Mouse (Mus musculus) neural tube, embryonic 13.5 days (tissue): ENCODE data around the gene Hnrnpl. TPM values are rescaled to one million over a fixed set of nuclear protein-coding genes. Genes with fewer than 3 reads are reported as not detected.

Experiments used
- ATAC-seq: fragments of 200-750 bp; cut with Nextera tagmentation; 2 replicates; pipeline ENCODE4 v1.8.0; 2017; ENCODE audit warnings: low read depth, mild to moderate bottlenecking, moderate TSS enrichment, moderate library complexity
- H3K27ac ChIP-seq: fragments of 300-500 bp; sonication (generic); replicated peaks from 2 replicates; pipeline ENCODE4 v1.5.1; 2015; ENCODE audit warnings: moderate library complexity, mild to moderate bottlenecking, inconsistent platforms
- H3K27me3 ChIP-seq: fragments of 300-500 bp; sonication (generic); 2 replicates; pipeline ENCODE4 v1.6.1; 2015; ENCODE audit warnings: mild to moderate bottlenecking, inconsistent platforms
- H3K36me3 ChIP-seq: fragments of 300-500 bp; sonication (generic); 2 replicates; pipeline ENCODE4 v1.6.1; 2015; ENCODE audit warnings: mild to moderate bottlenecking, inconsistent platforms
- H3K4me1 ChIP-seq: fragments of 300-500 bp; sonication (generic); replicated peaks from 2 replicates; pipeline ENCODE4 v1.6.1; 2015; ENCODE audit warnings: inconsistent platforms
- H3K4me2 ChIP-seq: fragments of 300-500 bp; sonication (generic); 2 replicates; pipeline ENCODE4 v1.6.1; 2015; ENCODE audit warnings: inconsistent platforms, mild to moderate bottlenecking, moderate library complexity
- H3K4me3 ChIP-seq: fragments of 300-500 bp; sonication (generic); 2 replicates; pipeline ENCODE4 v1.5.1; 2015; ENCODE audit warnings: mild to moderate bottlenecking, inconsistent platforms
- H3K9ac ChIP-seq: fragments of 300-500 bp; sonication (generic); 2 replicates; pipeline ENCODE4 v1.6.1; 2015; ENCODE audit warnings: moderate library complexity, mild to moderate bottlenecking, inconsistent platforms
- H3K9me3 ChIP-seq: fragments of 300-500 bp; sonication (generic); 2 replicates; pipeline ENCODE4 v1.6.1; 2016; ENCODE audit warnings: inconsistent platforms
- WGBS: fragments of 180-500 bp; shearing (Covaris S2); methylation state at CpG from one replicate; pipeline ENCODE4 v1.1.7; 2015; 5-methylcytosine and 5-hydroxymethylcytosine counted together
- polyA plus RNA-seq: library from polyadenylated mRNA; unstranded; fragments of >200 nt; fragmentation: Nextera tagmentation; extraction: Ambion mirVana; gene quantifications from 2 replicates; pipeline ENCODE4 v1.2.1, GENCODE M21; 2015

Gene Hnrnpl
- polyA plus RNA-seq, 1 experiment from 2014 or later, result 214 TPM

GRCm38 (mm10) chr7:28807641-28808220, 610 bp upstream of the Hnrnpl start:
- H3K36me3 ChIP-seq, result peaks cover 7% of the 10 kb centered on the region; the same call in 1 of the 2 replicates
- H3K9ac ChIP-seq, result peak overlapping the region; percentile 91
- no peaks in the 10 kb centered on the region for H3K27me3 ChIP-seq
- peak overlapping the region; percentile 100 for H3K27ac ChIP-seq
- 46% methylated on average over 6 of the region's 8 CpGs for WGBS
- ATAC-seq, result no peak
- H3K4me3 ChIP-seq, result peak overlapping the region; percentile 73
- H3K9me3 ChIP-seq, result no peaks in the 10 kb centered on the region
- peaks cover 31% of the 10 kb centered on the region for H3K4me1 ChIP-seq
- peak overlapping the region; percentile 97 for H3K4me2 ChIP-seq

- Histone ChIP-seq H3K9ac (peak overlapping the region; percentile 91), H3K27me3 (no peaks in the 10 kb centered on the region), H3K9me3 (no peaks in the 10 kb centered on the region), H3K4me1 (peaks cover 34% of the 10 kb centered on the region), H3K27ac (peak overlapping the region; percentile 100), H3K4me3 (peak overlapping the region; percentile 73), H3K36me3 (peaks cover 19% of the 10 kb centered on the region), H3K4me2 (peak overlapping the region; percentile 97)
- ATAC-seq, result peak; percentile 52
- WGBS, result 1% methylated on average over 29 of the region's 32 CpGs
These were observed 634 bp downstream of the Hnrnpl start for GRCm38 (mm10) chr7:28808957-28809393.

- peak; percentile 23 for ATAC-seq
- Histone ChIP-seq H3K4me3 (peak overlapping the region; percentile 73), H3K4me2 (peak overlapping the region; percentile 97), H3K9ac (peak overlapping the region; percentile 91), H3K27me3 (no peaks in the 10 kb centered on the region), H3K27ac (peak overlapping the region; percentile 100), H3K9me3 (no peaks in the 10 kb centered on the region), H3K4me1 (peaks cover 40% of the 10 kb centered on the region), H3K36me3 (peaks cover 25% of the 10 kb centered on the region)
- 2% methylated on average over 35 of the region's 35 CpGs for WGBS
These were observed 1.2 kb downstream of the Hnrnpl start for GRCm38 (mm10) chr7:28809401-28810089.

- WGBS, result under 1% methylated on average over 70 of the region's 70 CpGs
- H3K4me1 ChIP-seq, result peaks cover 47% of the 10 kb centered on the region
- peak overlapping the region; percentile 97 for H3K4me2 ChIP-seq
- peaks cover 33% of the 10 kb centered on the region for H3K36me3 ChIP-seq
- peak; percentile 93 for ATAC-seq
- H3K27ac ChIP-seq, result peak overlapping the region; percentile 100
- peak overlapping the region; percentile 94 for H3K9ac ChIP-seq
- no peaks in the 10 kb centered on the region for H3K27me3 ChIP-seq
- no peaks in the 10 kb centered on the region for H3K9me3 ChIP-seq
- H3K4me3 ChIP-seq, result peak overlapping the region; percentile 73
These were observed 2.0 kb downstream of the Hnrnpl start for GRCm38 (mm10) chr7:28810107-28811066.

DNA sequence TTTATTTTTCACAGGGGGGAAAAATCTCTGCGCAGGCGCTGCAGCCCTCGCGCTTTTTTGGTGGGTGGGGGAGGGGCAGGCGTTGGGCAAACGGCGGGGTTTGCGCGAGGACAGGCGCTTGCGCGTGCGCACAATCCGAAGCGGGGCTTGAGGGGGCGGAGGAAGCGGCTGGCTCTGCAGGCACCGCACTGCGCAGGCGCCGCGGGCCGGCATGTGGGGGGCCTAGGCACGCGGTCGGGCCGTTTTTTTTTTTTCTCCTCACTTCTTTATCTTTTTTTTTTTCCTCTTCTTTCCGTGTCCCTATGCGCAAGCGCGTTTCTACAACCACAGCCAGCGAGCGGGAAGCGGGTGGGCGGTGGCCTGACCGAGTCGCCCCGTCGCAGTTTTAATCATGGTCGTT, 2.9 kb downstream of the Hnrnpl start:
- ATAC-seq, result peak; percentile 44

DNA sequence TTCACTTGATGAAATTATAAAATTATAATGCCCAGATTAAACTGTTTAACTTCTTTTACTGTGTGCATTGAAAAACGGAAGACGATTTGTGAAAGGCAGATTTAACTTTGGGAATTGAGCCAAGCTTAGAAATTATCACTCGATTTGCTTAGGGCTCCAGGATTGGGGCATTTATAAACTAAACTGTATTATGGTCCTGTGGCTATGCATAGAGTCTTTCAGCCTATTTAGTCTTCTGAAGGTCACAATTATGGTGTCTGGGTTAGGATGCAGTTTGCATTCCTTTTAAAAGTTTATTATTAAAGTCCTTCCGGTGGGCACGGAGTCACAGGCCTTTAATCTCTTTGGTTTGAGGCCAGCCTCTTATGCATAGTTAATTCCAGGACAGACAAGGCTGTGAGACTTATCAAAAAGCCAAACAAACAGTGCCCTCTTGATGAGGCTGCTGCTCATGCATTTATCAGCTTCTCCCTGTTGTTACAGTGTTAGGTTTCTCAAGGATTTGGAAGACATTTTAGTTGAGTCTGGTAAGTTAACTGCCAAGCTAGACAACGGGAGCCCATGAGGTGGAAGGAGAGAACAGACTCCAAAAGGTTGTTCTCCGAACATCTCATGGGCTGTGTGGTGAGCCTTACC, 3.4 kb downstream of the Hnrnpl start:
- peak overlapping the region; percentile 100; the same call in 1 of the 2 replicates for H3K27ac ChIP-seq
- H3K9ac ChIP-seq, result peak overlapping the region; percentile 94
- no peak for ATAC-seq
- 11% methylated on average over 7 of the region's 7 CpGs for WGBS
- H3K9me3 ChIP-seq, result no peaks in the 10 kb centered on the region
- H3K27me3 ChIP-seq, result no peaks in the 10 kb centered on the region
- peak overlapping the region; percentile 73 for H3K4me3 ChIP-seq
- peaks cover 47% of the 10 kb centered on the region for H3K36me3 ChIP-seq
- H3K4me1 ChIP-seq, result peaks cover 61% of the 10 kb centered on the region
- H3K4me2 ChIP-seq, result peak overlapping the region; percentile 93

More for the DNA sequence above, 2.9 kb downstream of the Hnrnpl start:
- no peaks in the 10 kb centered on the region for H3K27me3 ChIP-seq
- H3K4me3 ChIP-seq, result peak overlapping the region; percentile 73
- H3K36me3 ChIP-seq, result peaks cover 42% of the 10 kb centered on the region
- peak overlapping the region; percentile 100 for H3K27ac ChIP-seq
- peak overlapping the region; percentile 93 for H3K4me2 ChIP-seq
- H3K9ac ChIP-seq, result peak overlapping the region; percentile 94
- under 1% methylated on average over 40 of the region's 40 CpGs for WGBS
- peaks cover 55% of the 10 kb centered on the region for H3K4me1 ChIP-seq
- no peaks in the 10 kb centered on the region for H3K9me3 ChIP-seq

GRCm38 (mm10) chr7:28812436-28812835, 4.1 kb downstream of the Hnrnpl start:
- Histone ChIP-seq H3K9me3 (no peaks in the 10 kb centered on the region), H3K4me2 (peak overlapping the region; percentile 93), H3K36me3 (peaks cover 54% of the 10 kb centered on the region), H3K4me1 (peaks cover 68% of the 10 kb centered on the region), H3K27me3 (no peaks in the 10 kb centered on the region), H3K9ac (peak overlapping the region; percentile 94), H3K27ac (0 out of 2 replicates have a peak overlapping the region, but pooled peaks have one; percentile 2), H3K4me3 (peak overlapping the region; percentile 73)
- 82% methylated on average over 4 of the region's 4 CpGs for WGBS
- ATAC-seq, result no peak

DNA sequence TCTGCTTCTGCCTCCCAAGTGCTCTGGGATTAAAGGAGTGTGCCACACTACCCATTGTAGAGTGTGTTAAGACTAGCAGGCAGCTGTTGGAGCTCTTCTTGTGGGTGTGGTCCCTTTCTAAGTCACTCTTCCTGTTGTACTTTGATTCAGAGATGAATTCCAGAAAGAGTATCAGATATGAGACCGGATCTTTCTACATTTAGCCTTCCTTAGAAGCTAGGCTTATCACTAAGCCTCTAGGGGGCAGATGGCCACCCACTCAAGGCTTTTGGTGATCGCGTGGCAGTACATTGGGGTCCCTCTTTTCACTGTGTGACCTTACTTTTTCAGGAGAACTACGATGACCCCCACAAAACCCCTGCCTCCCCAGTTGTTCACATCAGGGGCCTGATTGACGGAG, 4.6 kb downstream of the Hnrnpl start:
- Histone ChIP-seq H3K36me3 (peaks cover 59% of the 10 kb centered on the region), H3K4me1 (peaks cover 68% of the 10 kb centered on the region), H3K9me3 (no peaks in the 10 kb centered on the region), H3K27me3 (no peaks in the 10 kb centered on the region), H3K4me2 (peak overlapping the region; percentile 93), H3K9ac (peak overlapping the region; percentile 94), H3K4me3 (peak overlapping the region; percentile 73), H3K27ac (no peak overlapping the region)
- ATAC-seq, result no peak
- WGBS, result 85% methylated on average over 5 of the region's 5 CpGs

DNA sequence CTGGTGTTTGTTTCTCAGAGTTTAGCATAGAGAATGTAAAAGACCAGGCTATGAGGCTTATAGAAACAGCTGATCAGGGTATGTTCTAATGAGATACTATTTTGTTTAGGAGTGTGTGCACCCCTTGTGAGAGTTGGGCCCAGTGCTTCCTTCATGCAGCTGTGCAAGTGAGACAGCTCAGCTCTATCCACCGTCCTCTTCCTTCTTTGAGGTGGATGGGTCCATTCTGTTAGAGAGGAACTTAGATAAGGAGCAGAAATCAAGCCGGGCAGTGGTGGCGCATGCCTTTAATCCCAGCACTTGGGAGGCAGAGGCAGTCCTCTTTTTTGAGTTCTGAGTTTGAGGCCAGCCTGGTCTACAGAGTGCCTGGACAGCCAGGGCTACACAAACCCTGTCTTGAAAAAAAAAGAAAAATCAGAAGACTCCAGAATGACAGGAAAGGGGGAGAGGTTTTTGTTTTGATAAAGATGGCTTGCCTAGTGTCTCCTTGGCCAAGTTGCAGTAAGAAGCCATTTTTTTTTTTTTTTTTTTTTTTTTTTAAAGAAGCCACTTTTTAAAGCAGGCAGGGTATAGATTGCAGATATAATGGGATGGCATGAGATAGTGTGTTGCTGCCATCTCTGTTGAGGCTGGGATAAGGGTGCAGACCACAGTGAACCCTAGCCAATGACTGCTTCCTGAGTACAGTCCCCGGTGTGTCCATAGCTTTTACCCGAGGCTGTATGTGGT, 6.1 kb downstream of the Hnrnpl start:
- 90% methylated on average over 5 of the region's 5 CpGs for WGBS

GRCm38 (mm10) chr7:28815230-28815629, 6.9 kb downstream of the Hnrnpl start:
- H3K9me3 ChIP-seq, result no peaks in the 10 kb centered on the region
- no peak overlapping the region for H3K4me2 ChIP-seq
- WGBS, result 90% methylated on average over 9 of the region's 9 CpGs
- peaks cover 82% of the 10 kb centered on the region for H3K36me3 ChIP-seq
- no peak overlapping the region for H3K27ac ChIP-seq
- ATAC-seq, result no peak
- no peak overlapping the region for H3K4me3 ChIP-seq
- H3K27me3 ChIP-seq, result no peaks in the 10 kb centered on the region
- H3K9ac ChIP-seq, result 0 out of 2 replicates have a peak overlapping the region, but pooled peaks have one; percentile 31
- peaks cover 83% of the 10 kb centered on the region for H3K4me1 ChIP-seq

More for the DNA sequence above, 6.1 kb downstream of the Hnrnpl start:
- H3K36me3 ChIP-seq, result peaks cover 74% of the 10 kb centered on the region
- H3K9me3 ChIP-seq, result no peaks in the 10 kb centered on the region
- peaks cover 75% of the 10 kb centered on the region for H3K4me1 ChIP-seq
- no peak overlapping the region; the same call in 1 of the 2 replicates for H3K9ac ChIP-seq
- H3K4me2 ChIP-seq, result no peak overlapping the region
- no peak overlapping the region for H3K27ac ChIP-seq
- no peak overlapping the region for H3K4me3 ChIP-seq
- H3K27me3 ChIP-seq, result no peaks in the 10 kb centered on the region
- ATAC-seq, result no peak

DNA sequence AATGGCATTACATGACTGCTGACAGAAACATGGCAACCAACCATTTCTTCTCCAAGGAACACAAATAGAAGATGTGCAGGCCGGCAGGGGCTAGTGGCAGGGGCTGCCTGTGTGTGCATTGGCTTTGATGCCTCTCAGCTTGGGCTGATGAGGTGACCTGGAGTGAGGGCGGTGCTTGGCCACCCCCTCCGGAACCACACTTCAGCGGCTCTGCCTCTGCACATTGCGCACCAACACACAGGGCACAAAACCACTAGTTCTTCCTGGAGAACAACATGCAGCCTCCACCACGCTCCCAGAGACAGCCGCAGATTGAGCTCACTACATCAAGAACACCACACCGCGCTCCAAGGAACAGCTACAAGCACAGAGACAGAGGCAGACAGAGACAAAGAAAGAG, 7.9 kb downstream of the Hnrnpl start:
- ATAC-seq, result no peak
- WGBS, result 89% methylated on average over 9 of the region's 9 CpGs
- peak overlapping the region; percentile 31; the same call in 1 of the 2 replicates for H3K9ac ChIP-seq

More for the DNA sequence above, 7.9 kb downstream of the Hnrnpl start:
- Histone ChIP-seq H3K27ac (no peak overlapping the region), H3K9me3 (no peaks in the 10 kb centered on the region), H3K4me2 (no peak overlapping the region), H3K36me3 (peaks cover 91% of the 10 kb centered on the region), H3K4me3 (no peak overlapping the region), H3K27me3 (no peaks in the 10 kb centered on the region), H3K4me1 (peaks cover 92% of the 10 kb centered on the region)
